Mouse (Mus musculus) common myeloid progenitor, adult 5-6 weeks (primary cell): ENCODE results near the gene Oprm1. TPM values are rescaled to one million over a fixed set of nuclear protein-coding genes. Genes with fewer than 3 reads are reported as not detected.
"Not testable (repeated sequence)": the region's sequence is repeated elsewhere in the genome, so short reads cannot be mapped to it uniquely, and the experiment has no call there.

Source experiments
- ATAC-seq: replicated peaks from 2 replicates; pipeline ENCODE4 v1.8.0; 2016; ENCODE audit warnings: low read depth, mild to moderate bottlenecking, moderate TSS enrichment, inconsistent platforms; ENCODE audit not compliant: poor library complexity, severe bottlenecking
- total RNA-seq: library from RNA; stranded (forward); fragments of 200-1000, 187-1606 nt; gene quantifications from 2 replicates; pipeline ENCODE4 v1.2.3, GENCODE M21; 2017

Gene Oprm1
- total RNA-seq, 1 experiment from 2014 or later = not detected

DNA sequence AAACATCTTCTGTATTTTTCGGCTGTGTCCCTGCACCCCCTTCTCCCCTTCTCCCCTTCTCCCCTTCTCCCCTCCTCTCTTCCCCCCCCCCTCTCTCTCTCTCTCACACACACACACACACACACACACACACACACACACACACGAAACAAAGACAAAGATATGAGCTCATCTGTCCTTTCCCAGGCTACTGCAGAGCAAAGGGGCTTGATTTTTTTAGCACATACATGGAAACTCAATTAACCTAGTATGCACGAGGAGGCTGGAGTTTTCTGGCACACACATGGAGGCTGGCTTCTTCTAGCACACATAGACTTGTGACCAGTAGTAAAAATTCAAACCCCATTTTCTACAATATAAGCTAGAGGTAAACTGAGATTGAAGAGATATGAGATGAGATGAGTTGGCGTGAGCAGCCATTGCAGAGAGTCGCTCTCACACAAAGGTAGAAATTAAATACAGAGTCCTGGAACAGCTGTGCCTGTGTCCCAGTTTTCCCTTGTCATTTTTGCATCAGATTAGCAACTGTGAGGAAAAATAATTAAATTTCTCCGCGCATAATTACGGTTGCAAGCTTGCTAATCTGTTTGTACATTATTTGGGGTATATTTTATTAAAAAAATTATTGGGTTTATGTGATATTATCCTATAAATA is 209.4 kb downstream of the Oprm1 start:
- ATAC-seq = no peak

- ATAC-seq = no peak
These were observed 210.0 kb downstream of the Oprm1 start for GRCm38 (mm10) chr10:6968334-6968733.

DNA sequence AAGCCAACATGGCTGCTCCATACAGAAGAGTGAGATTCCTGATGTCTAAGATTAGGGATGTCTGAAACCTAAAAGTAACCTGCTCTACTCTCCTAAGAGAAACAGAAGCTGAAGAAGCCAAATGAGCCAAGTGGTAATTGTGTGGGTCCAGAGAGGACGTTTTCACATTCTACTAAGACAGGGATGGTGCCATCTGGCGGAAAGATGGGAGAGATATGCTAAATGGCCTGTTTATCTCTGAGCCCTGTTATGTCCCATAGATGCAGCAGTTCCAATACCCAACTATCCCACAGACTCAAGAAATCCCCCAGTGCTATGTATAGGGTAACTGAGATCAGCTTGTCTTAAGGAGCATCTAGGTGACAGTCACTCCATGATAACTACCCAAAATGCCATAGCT is 219.5 kb downstream of the Oprm1 start:
- ATAC-seq = no peak

DNA sequence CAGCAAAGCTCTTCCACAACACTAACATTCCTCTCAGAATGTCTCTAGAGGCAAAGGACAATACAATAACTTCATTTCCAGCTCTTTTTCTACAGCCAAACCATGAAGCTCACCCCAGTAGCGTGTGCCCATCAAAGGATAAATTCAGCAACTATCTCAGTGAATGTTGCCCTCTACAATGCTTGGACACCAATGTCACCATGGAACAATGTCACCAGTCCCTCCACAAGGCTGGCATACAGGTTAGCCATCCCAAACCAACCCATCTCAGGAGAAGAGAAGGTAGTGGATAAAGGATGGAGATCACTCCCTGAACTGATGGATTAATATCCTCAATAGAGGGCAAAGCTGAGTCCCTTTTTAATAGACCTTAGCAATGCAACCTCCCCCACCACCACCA is 220.4 kb downstream of the Oprm1 start:
- ATAC-seq = no peak

DNA sequence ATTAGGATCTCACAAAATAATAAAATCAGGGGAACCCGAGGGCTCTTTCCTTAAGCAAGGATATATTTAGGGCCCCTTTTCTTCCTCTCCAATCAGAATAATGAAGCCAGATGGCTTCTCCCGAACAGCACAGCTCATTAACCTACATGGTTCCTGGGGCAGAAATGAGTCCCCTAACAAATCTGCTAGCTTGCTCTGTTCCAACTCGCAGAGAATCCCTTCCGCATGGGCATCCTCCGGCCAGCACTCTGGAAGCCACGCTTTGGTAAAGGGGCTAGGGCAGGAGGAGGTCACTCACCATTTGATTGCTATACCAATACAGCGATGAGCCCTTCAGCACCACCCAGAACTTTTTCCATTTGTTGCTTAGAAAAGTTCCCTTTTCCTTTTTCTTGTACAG is 220.9 kb downstream of the Oprm1 start:
- peak; percentile 31 for ATAC-seq

GRCm38 (mm10) chr10:6979789-6980188 is 221.5 kb downstream of the Oprm1 start:
- ATAC-seq = peak; percentile 27; the same call in 1 of the 2 replicates

DNA sequence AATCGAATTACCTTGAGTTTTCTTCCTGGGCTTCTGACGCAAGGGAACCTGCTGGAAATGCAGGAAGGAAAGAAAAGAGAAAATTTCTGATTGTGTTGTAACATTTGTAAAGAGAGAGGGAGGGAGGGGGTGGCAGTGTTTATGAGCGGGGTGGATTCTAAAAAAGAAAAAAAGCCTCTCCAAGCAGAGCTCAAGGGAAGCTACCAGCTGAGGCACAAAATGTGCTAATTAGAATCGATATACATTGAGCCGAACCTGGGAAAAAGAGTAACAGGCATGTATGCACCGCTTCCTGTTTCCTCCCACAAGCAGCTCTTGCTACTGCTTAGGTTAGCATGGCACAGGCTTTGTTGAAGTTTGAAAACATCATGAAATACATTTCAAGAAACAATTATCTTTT is 221.9 kb downstream of the Oprm1 start:
- ATAC-seq = 0 out of 2 replicates have a peak, but pooled peaks have one; percentile 26

GRCm38 (mm10) chr10:6982751-6983151 is 224.4 kb downstream of the Oprm1 start:
- ATAC-seq = peak; percentile 57

DNA sequence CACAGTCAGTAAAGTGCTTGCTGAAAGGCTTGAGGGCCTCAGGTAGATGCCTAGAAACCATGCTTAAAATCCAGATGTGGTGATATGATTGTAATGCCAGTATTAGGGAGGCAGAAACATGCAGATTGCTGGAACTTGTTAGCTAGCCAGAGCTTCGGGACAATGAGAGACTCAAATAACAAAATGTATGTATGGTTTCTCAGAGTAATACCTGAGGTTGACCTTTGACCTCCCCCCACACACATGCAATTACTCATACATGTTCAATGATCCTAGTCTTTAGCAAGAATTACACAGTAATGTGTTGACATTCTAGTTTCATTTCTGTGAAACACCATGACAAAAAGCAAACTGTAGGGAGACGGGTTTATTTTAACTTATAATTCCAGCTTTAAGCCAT is 225.1 kb downstream of the Oprm1 start:
- ATAC-seq = no peak

GRCm38 (mm10) chr10:6986246-6986645 is 227.9 kb downstream of the Oprm1 start:
- peak; percentile 83 for ATAC-seq

DNA sequence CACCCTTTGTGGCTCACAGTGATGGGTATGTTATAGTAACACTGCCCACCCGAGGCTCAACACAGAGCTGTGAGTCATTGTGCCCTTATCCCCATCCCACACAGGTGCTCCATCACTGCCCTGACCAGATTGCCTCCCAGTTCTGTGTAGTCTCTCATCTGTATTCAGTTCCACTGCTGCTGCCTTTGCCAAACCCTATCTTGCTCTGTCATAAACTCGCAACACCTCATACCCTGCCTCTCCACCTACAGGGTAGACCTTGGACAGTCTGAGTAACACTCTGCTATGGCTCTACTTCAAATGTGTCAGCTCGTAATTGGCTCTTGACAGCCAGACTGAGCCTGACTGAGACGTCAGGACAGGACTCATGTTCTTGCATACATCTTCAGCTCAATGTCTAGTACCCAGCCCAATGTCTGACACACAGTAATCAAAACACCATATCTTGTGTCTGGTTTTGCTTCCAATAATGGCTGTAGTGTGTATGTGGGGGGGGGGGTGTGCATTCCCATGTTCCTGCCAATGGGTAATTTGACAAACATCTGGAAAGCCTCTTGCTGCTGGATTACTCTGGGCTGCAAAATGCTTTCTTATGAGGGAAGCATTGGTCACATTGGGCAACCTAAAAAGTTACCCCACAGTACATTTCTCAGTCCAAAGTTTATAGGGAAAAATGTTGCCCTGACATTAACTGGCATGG is 229.2 kb downstream of the Oprm1 start:
- no peak for ATAC-seq

DNA sequence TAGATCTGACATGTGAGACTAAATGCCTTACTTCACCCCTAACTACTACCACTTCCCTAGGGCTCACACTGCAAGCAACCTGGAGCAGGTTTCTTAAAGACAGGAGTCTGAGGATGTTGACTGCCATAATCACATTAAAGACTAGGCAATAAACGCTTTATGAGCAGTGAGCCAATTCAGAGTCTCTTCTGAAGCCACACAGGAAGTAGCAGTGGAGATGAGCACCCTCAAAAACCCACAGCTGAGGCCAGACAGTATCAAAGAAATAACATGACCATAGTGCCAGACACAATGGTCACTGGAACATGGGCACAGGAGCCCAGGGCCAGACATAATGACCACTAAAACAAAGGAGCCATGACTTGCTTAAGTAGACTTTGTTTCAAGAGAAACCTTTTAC is 230.2 kb downstream of the Oprm1 start:
- peak; percentile 15; the same call in 1 of the 2 replicates for ATAC-seq

DNA sequence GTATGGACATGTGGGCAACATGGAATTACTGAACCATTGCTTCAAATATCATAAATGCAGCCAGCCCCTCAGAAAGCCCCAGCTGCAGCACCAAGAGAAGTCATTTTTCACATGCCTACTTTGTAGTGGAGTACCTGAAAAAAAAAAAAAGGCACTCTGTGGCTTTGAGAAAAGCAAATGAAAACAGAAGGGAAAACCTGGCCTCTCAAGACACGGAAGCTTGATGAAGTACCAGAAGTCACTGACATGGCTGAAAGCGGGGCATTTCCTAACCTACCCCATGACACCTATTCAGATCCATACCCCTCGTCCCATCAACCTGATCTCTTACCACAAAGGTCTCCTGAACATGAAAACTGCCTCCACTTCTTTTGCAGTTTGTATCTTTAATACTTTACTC is 238.6 kb downstream of the Oprm1 start:
- ATAC-seq = no peak

- no peak for ATAC-seq
These were observed 240.4 kb downstream of the Oprm1 start for GRCm38 (mm10) chr10:6998576-6999250.

DNA sequence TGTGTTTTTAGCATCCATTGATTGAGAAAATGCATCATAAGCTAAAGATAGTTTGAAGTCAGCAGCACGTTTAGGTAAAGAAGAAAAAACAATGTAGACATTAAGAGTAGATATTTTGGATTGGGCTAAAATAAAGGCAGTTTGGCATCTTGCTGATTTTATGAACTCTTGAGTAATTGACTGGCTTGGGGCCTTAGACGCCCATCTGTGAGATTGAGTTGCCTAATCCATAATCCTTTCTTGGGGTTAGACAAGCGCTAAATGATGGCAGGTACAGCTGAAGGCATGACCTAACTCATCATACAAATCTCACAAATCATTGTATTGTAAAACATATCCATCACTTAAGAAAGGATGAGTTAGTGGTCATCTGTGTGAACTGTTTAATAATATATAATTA is 241.0 kb downstream of the Oprm1 start:
- no peak for ATAC-seq

DNA sequence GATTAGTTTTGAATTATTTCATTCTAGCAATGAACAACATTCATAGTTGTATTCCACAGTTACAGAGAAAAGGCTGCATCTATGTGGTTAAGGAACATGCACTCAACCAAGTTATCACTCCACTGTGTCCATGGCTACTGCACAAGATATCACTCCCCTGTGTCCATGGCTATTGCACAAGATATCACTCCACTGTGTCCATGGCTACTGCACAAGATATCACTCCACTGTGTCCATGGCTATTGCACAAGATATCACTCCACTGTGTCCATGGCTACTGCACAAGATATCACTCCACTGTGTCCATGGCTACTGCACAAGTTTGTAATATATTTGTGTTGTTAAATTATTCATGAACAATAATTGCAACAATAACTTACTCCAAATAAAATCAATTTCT is 245.6 kb downstream of the Oprm1 start:
- not testable (repeated sequence) for ATAC-seq

- ATAC-seq = no peak
These were observed 246.8 kb downstream of the Oprm1 start for GRCm38 (mm10) chr10:7004980-7005538.

- no peak for ATAC-seq
These were observed 252.2 kb downstream of the Oprm1 start for GRCm38 (mm10) chr10:7010543-7010942.

DNA sequence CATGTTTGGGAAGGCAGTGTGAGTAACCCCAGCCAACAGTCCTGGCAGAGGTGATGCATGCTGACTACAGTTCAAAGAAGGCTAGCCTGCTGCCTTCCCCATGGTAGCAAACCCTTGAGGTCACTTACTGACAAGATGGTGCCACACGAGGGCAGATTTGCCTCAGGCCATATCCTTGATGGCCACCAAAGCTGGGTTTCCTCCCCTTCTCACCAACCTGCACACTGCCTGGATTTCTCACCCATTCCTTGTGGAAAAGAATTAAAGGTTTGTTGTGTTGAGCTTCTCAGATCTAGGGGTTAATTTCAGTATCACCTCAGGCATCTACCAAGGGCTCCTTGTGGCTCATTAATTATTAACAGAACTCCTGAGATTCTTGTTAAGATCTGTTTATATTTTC is 256.9 kb downstream of the Oprm1 start:
- peak; percentile 45; the same call in 1 of the 2 replicates for ATAC-seq

GRCm38 (mm10) chr10:7019781-7020386 is 261.6 kb downstream of the Oprm1 start:
- ATAC-seq = no peak
